Mouse (Mus musculus) forebrain, embryonic 11.5 days (tissue): ENCODE measurements around the gene Slc38a3. TPM values are rescaled to one million over a fixed set of nuclear protein-coding genes. Genes with fewer than 3 reads are reported as not detected.

Experiments used
- ATAC-seq: fragments of 200-750 bp; cut with Nextera tagmentation; replicated peaks from 2 replicates; pipeline ENCODE4 v1.8.0; 2017; ENCODE audit warnings: moderate TSS enrichment; ENCODE audit not compliant: low FRiP score
- DNase-seq: peaks from one replicate; pipeline ENCODE4 v3.0.0-alpha.2; 2017; ENCODE audit warnings: low spot score
- H3K27ac ChIP-seq: fragments of 300-500 bp; sonication (generic); 2 replicates; pipeline ENCODE4 v1.5.1; 2014; ENCODE audit warnings: low read depth, low read length
- H3K27me3 ChIP-seq: fragments of 300-500 bp; sonication (generic); 2 replicates; pipeline ENCODE4 v1.6.1; 2014; ENCODE audit warnings: mild to moderate bottlenecking, low read length, mixed read lengths; ENCODE audit not compliant: control insufficient read depth, insufficient read depth
- H3K36me3 ChIP-seq: fragments of 300-500 bp; sonication (generic); 2 replicates; pipeline ENCODE4 v1.6.1; 2014; ENCODE audit warnings: mild to moderate bottlenecking, low read length, moderate library complexity, mixed read lengths; ENCODE audit not compliant: control insufficient read depth, insufficient read depth
- H3K4me1 ChIP-seq: fragments of 300-500 bp; sonication (generic); replicated peaks from 2 replicates; pipeline ENCODE4 v1.6.1; 2014; ENCODE audit warnings: low read length, mixed read lengths; ENCODE audit not compliant: control insufficient read depth, insufficient read depth
- H3K4me2 ChIP-seq: fragments of 300-500 bp; sonication (generic); 2 replicates; pipeline ENCODE4 v1.6.1; 2014; ENCODE audit warnings: low read depth, mild to moderate bottlenecking, low read length, moderate library complexity, mixed read lengths; ENCODE audit not compliant: severe bottlenecking
- H3K4me3 ChIP-seq: fragments of 300-500 bp; sonication (generic); 2 replicates; pipeline ENCODE4 v1.5.1; 2014; ENCODE audit warnings: low read depth, low read length
- H3K9ac ChIP-seq: fragments of 300-500 bp; sonication (generic); 2 replicates; pipeline ENCODE4 v1.6.1; 2014; ENCODE audit warnings: low read length
- H3K9me3 ChIP-seq: fragments of 300-500 bp; sonication (generic); 2 replicates; pipeline ENCODE4 v1.6.1; 2016; ENCODE audit warnings: low read length, mixed read lengths; ENCODE audit not compliant: control insufficient read depth
- WGBS: fragments of 180-500 bp; shearing (Covaris S2); extraction: QIAGEN DNeasy Blood & Tissue Kit; methylation state at CpG from one replicate; pipeline ENCODE4 v1.1.7; 2014; 5-methylcytosine and 5-hydroxymethylcytosine counted together
- polyA plus RNA-seq: library from polyadenylated mRNA; unstranded; fragments of >200 nt; fragmentation: Nextera tagmentation; extraction: Ambion mirVana; gene quantifications from 2 replicates; pipeline ENCODE4 v1.2.1, GENCODE M21; 2014

The Slc38a3 gene
- polyA plus RNA-seq, 1 experiment from 2014 or later: 6.7 TPM

DNA sequence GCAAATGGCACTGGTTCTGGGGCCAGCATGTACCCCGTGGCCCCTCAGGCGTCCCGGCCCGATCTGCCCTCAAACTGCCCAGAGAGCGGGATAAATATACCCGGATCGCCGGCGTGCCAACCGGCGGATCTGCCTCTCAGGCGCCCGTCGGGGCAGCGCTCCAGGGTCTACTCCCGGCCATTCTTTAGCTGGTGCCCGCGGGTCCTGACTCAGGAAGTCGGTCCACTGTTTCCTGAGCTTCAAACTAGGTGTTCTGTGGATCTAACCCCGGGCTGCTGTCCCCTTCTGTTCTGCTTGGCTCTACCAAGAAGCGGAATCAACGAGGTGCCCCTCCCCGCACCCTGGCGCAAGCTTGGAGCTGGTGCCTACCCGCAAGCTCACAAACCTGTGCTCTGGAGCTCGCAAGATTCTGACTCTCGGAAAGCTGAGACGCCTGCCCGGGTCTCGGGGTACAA, 2.6 kb downstream of the Slc38a3 start:
- peak; percentile 26; the same call in 1 of the 2 replicates for ATAC-seq

DNA sequence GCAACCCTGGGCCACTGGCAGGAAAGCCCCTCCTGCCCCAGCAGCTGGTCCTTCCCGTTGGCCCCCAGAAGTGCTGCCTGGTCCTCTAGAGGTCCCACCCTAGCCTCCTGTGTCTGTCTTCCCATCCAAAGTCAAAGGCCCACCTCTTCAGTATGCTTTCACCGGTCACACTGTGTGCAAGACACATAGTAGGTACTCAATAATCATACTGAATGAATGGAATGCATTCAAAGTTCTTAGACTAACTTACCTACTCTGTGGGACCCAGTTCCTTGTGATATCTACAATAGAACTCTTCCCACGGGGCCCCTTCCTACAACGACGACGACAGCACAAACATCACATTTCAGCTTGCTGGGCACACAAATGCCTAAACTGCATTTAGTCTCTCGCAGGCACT, 4.0 kb downstream of the Slc38a3 start:
- Histone ChIP-seq H3K4me3 (no peak overlapping the region), H3K36me3 (no peaks in the 10 kb centered on the region), H3K9ac (no peak overlapping the region; the same call in 1 of the 2 replicates), H3K27me3 (peaks cover 20% of the 10 kb centered on the region), H3K4me1 (peaks cover 26% of the 10 kb centered on the region), H3K4me2 (no peak overlapping the region), H3K27ac (no peak overlapping the region), H3K9me3 (no peaks in the 10 kb centered on the region)
- ATAC-seq: no peak
- WGBS: 88% methylated on average over 7 of the region's 7 CpGs
- DNase-seq: no peak

More for the DNA sequence above, 2.6 kb downstream of the Slc38a3 start:
- peak overlapping the region; percentile 85 for H3K4me2 ChIP-seq
- H3K27me3 ChIP-seq: peaks cover 20% of the 10 kb centered on the region
- no peaks in the 10 kb centered on the region for H3K9me3 ChIP-seq
- WGBS: under 1% methylated on average over 30 of the region's 30 CpGs
- peaks cover 26% of the 10 kb centered on the region for H3K4me1 ChIP-seq
- no peak overlapping the region for H3K27ac ChIP-seq
- peak; percentile 62 for DNase-seq
- H3K36me3 ChIP-seq: no peaks in the 10 kb centered on the region
- peak overlapping the region; percentile 35 for H3K4me3 ChIP-seq
- peak overlapping the region; percentile 53 for H3K9ac ChIP-seq

DNA sequence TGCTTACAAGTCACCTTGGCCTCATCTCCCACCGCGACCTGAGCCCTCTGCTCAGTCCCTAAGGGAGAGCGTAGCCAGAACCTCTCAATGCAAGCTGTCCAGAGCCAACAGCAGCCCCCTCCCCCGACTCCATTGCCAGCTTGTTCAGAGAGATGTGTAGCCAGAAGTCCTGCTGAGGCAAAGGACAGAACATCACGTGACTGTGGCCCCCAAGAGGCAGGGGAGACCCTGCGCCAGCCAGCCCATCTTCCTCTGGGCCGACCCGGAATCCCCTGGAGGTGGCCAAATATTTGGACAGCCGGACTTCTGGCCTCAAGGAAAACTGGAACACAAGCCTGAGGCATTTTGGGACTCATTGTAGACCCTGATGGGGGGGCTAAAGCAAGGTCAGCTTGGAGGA, 5.8 kb downstream of the Slc38a3 start:
- no peak overlapping the region for H3K9ac ChIP-seq
- no peak overlapping the region for H3K4me2 ChIP-seq
- no peak for ATAC-seq
- H3K4me3 ChIP-seq: no peak overlapping the region
- no peaks in the 10 kb centered on the region for H3K36me3 ChIP-seq
- H3K27ac ChIP-seq: no peak overlapping the region
- WGBS: 48% methylated on average over 9 of the region's 9 CpGs
- H3K4me1 ChIP-seq: peaks cover 27% of the 10 kb centered on the region
- peaks cover 20% of the 10 kb centered on the region for H3K27me3 ChIP-seq
- no peaks in the 10 kb centered on the region for H3K9me3 ChIP-seq
- no peak for DNase-seq

DNA sequence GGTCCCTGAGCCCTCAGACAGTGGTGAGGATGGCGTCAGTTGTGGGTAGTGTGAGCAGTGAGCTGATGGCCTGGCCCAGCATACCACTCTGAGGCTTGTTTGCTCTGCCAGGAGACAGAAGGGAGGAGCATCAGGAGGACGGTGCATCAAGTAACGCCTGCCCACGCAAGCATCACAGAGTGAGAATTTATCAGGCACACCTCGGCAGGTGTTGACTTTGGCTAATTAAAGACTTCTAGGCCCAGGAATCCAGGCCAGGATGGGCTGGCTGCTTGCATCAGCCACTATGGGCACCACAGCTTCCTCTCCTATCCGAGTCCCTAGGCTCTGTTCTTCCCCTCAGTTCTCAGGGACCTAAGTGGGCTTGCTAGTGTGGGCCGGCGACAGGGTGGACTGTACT, 7.0 kb downstream of the Slc38a3 start:
- Histone ChIP-seq H3K36me3 (no peaks in the 10 kb centered on the region), H3K4me2 (no peak overlapping the region), H3K27ac (no peak overlapping the region), H3K4me1 (peaks cover 22% of the 10 kb centered on the region; the same call in 1 of the 2 replicates), H3K9ac (no peak overlapping the region), H3K27me3 (peaks cover 14% of the 10 kb centered on the region), H3K9me3 (no peaks in the 10 kb centered on the region), H3K4me3 (no peak overlapping the region)
- 91% methylated on average over 8 of the region's 8 CpGs for WGBS
- no peak for ATAC-seq
- DNase-seq: no peak

DNA sequence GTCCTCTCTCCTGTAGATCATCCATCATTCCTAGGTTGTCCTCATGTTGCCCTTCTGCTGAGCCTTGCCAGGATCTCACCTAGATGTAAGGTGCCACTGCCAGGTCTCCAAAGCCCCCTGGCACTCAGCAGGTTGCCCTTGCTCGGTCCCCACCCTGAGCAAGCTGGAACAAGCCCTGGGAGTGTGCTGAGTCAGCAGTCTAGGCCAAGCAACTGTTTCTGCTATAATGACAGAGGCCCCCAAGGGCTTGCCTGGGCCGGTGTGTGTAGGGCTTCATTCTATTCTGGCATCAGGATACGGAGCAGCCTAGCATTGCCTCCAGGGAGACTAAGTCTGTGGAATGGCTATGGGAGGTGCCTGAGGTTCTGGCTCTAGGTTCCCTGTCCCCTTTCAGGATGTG, 8.6 kb downstream of the Slc38a3 start:
- H3K4me1 ChIP-seq: peaks cover 7% of the 10 kb centered on the region; the same call in 1 of the 2 replicates
- no peaks in the 10 kb centered on the region for H3K9me3 ChIP-seq
- H3K4me2 ChIP-seq: no peak overlapping the region
- ATAC-seq: no peak
- H3K36me3 ChIP-seq: no peaks in the 10 kb centered on the region
- 86% methylated on average over 3 of the region's 3 CpGs for WGBS
- no peak overlapping the region for H3K27ac ChIP-seq
- no peak overlapping the region for H3K4me3 ChIP-seq
- no peak for DNase-seq
- peaks cover 6% of the 10 kb centered on the region for H3K27me3 ChIP-seq
- no peak overlapping the region for H3K9ac ChIP-seq

DNA sequence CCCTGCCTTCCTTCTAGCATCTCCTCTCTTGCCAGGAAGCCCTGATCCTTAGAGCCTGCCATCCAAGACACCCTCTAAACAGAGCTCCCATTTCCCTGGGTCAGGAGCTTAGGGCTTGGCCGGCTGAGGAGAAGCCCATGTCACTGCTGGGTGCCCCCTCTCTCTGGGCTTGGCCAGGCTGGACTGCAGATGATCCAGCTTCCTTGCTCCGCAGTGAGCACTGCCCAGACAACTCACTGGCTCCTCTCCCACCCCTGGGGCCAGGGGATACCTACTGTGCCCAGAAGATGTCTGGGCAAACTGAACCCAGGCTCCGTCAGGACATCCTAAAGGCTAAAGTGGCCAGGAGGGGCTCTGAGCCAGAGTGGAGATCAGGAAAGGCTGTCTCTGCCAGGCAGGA, 9.4 kb downstream of the Slc38a3 start:
- 84% methylated on average over 3 of the region's 3 CpGs for WGBS
- Histone ChIP-seq H3K9ac (peak overlapping the region; percentile 8; the same call in 1 of the 2 replicates), H3K27ac (no peak overlapping the region), H3K4me2 (no peak overlapping the region), H3K4me1 (peaks cover 7% of the 10 kb centered on the region; the same call in 1 of the 2 replicates), H3K4me3 (no peak overlapping the region), H3K9me3 (no peaks in the 10 kb centered on the region), H3K36me3 (no peaks in the 10 kb centered on the region), H3K27me3 (no peaks in the 10 kb centered on the region)
- ATAC-seq (no peak), DNase-seq (no peak)

DNA sequence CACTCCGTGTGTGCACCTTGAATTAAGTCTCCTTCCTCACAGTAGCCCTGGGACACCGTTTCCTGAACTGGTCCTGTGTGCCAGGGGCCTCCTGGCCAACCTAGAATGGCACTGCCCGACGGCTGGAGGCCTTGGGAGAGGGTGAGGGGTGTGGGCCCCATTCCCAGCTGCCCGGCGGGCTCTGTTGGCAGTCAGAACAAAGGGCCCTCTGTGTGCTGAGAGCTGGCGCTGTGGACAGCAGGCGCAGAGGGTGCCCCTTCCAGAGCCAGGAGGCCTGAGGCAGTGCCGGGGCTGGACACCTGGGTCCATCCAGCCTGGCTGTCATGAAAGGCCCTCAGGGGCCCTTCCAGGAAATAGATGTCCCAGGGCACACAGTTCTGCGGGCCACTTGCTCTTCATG, 9.8 kb downstream of the Slc38a3 start:
- Histone ChIP-seq H3K27ac (no peak overlapping the region), H3K9me3 (no peaks in the 10 kb centered on the region), H3K27me3 (no peaks in the 10 kb centered on the region), H3K4me3 (no peak overlapping the region), H3K9ac (peak overlapping the region; percentile 8; the same call in 1 of the 2 replicates), H3K4me2 (no peak overlapping the region), H3K4me1 (peaks cover 7% of the 10 kb centered on the region; the same call in 1 of the 2 replicates), H3K36me3 (no peaks in the 10 kb centered on the region)
- ATAC-seq (no peak), DNase-seq (no peak)
- 85% methylated on average over 10 of the region's 10 CpGs for WGBS

DNA sequence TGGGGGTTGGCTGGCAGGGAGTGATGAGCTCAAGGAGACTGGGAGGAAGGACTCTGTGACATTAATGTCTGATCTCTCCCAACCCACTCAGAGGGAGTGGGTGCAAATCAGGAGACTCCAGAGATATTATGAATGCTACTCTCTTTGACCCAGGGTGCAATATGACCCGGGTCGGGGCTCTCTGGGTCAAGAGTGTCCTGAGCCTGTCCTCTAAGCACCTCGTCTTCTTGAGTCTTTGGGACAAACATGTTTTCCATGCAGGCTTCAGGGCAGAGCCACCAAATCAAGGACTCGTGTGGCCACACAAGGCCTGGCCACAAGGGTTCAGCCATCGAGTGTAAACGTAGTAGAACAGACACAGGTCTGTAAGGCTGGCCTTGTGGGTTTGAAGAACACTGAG, 11.2 kb downstream of the Slc38a3 start:
- Histone ChIP-seq H3K27me3 (no peaks in the 10 kb centered on the region), H3K9me3 (no peaks in the 10 kb centered on the region), H3K4me2 (no peak overlapping the region), H3K9ac (no peak overlapping the region), H3K4me3 (no peak overlapping the region), H3K36me3 (no peaks in the 10 kb centered on the region), H3K27ac (no peak overlapping the region), H3K4me1 (peaks cover 2% of the 10 kb centered on the region; the same call in 1 of the 2 replicates)
- 86% methylated on average over 6 of the region's 6 CpGs for WGBS
- no peak for DNase-seq
- ATAC-seq: no peak

DNA sequence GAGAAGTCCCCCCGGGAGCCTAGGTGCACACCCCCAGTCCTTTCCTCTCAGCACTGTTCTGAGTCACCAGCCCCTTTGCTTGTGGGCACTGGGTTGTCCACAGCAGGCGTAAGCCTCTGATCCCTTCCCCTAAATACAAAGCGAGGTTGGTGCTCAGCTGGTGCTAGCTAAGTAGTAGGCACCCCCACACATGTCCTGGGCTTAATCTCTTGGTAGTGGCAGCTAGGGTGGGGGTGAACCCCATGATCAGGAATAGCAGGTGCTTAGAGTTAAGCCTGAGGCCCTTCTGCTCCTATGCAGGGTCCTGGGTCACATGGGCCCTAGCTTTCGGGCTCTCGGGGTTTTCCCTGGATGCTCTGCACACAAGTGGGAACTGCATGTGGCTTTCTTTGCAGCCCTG, 12.2 kb downstream of the Slc38a3 start:
- Histone ChIP-seq H3K4me3 (no peak overlapping the region), H3K27ac (no peak overlapping the region), H3K9me3 (no peaks in the 10 kb centered on the region), H3K36me3 (no peaks in the 10 kb centered on the region), H3K27me3 (no peaks in the 10 kb centered on the region), H3K4me1 (0 out of 2 replicates have a peak, but pooled peaks cover 2% of the 10 kb centered on the region), H3K4me2 (no peak overlapping the region), H3K9ac (no peak overlapping the region)
- ATAC-seq (no peak), DNase-seq (no peak)
- WGBS: 88% methylated on average over 5 of the region's 5 CpGs
